Mouse (Mus musculus) ES-E14 (cell line): ENCODE data around the gene Sec14l1. TPM values are rescaled to one million over a fixed set of nuclear protein-coding genes. Genes with fewer than 3 reads are reported as not detected.

Experiments
- DNase-seq: peaks from one replicate; pipeline ENCODE4 v3.0.0-alpha.2; 2013; ENCODE audit warnings: low read depth, low spot score
- H3K27ac ChIP-seq: 2 replicates; pipeline ENCODE4 v1.5.1; 2012; ENCODE audit warnings: low read depth, mild to moderate bottlenecking, low read length, moderate library complexity, mixed read lengths; ENCODE audit not compliant: poor library complexity, insufficient read depth, severe bottlenecking
- H3K36me3 ChIP-seq: 2 replicates; pipeline ENCODE4 v1.6.1; 2012; ENCODE audit warnings: mild to moderate bottlenecking, low read length, moderate library complexity, mixed read lengths; ENCODE audit not compliant: control insufficient read depth, poor library complexity, insufficient read depth, severe bottlenecking
- H3K4me1 ChIP-seq, 2 experiments: fragments of 150-350 bp in 1 of 2; sonication (generic) in 1 of 2; 2 replicates each; pipeline ENCODE4 v1.6.1; 2012; ENCODE audit warnings: low read length in 2 of 2, mild to moderate bottlenecking in 1 of 2, mixed read lengths in 1 of 2; ENCODE audit not compliant: control insufficient read depth in 2 of 2, insufficient read depth in 2 of 2, poor library complexity in 1 of 2
- H3K4me3 ChIP-seq, 2 experiments: fragments of 150-350 bp in 1 of 2; sonication (generic) in 1 of 2; 2 replicates each; pipeline ENCODE4 v1.5.1; 2012; ENCODE audit warnings: low read length in 2 of 2, low read depth in 1 of 2, mild to moderate bottlenecking in 1 of 2, mixed read lengths in 1 of 2; ENCODE audit not compliant: insufficient read depth in 1 of 2, poor library complexity in 1 of 2, severe bottlenecking in 1 of 2
- H3K9ac ChIP-seq: 2 replicates; pipeline ENCODE4 v1.6.1; 2012; ENCODE audit warnings: low read depth, mild to moderate bottlenecking, low read length, mixed read lengths; ENCODE audit not compliant: poor library complexity, insufficient read depth, severe bottlenecking
- H3K9me3 ChIP-seq: fragments of 150-350 bp; sonication (generic); 2 replicates; pipeline ENCODE4 v1.6.1; 2012; ENCODE audit warnings: low read depth, mild to moderate bottlenecking, low read length; ENCODE audit not compliant: control insufficient read depth, insufficient read depth
- CHD2 ChIP-seq: IDR thresholded peaks from 2 replicates; pipeline ENCODE4 v1.6.1; 2014; ENCODE audit warnings: mild to moderate bottlenecking, low read depth, low read length, inconsistent platforms
- HCFC1 ChIP-seq: IDR thresholded peaks from 2 replicates; pipeline ENCODE4 v1.6.1; 2012; ENCODE audit warnings: low read length, inconsistent platforms, borderline replicate concordance; ENCODE audit not compliant: insufficient read depth
- MAFK ChIP-seq: IDR thresholded peaks from 2 replicates; pipeline ENCODE4 v1.6.1; 2014; ENCODE audit warnings: mild to moderate bottlenecking, low read depth, low read length, inconsistent platforms; ENCODE audit not compliant: insufficient read depth
- ZC3H11A ChIP-seq: IDR thresholded peaks from 2 replicates; pipeline ENCODE4 v1.6.1; 2012; ENCODE audit warnings: low read depth, mild to moderate bottlenecking, inconsistent platforms, low read length, borderline replicate concordance
- ZNF384 ChIP-seq: IDR thresholded peaks from 2 replicates; pipeline ENCODE4 v1.6.1; 2012; ENCODE audit warnings: low read depth, low read length, inconsistent platforms
- in situ Hi-C, 2 experiments: fragments of 600-800 bp; cut with MboI; formaldehyde crosslinking; loops; one replicate each; pipeline ENCODE4 v1.15.1; 2025; ENCODE audit warnings: low sequenced_read_pairs in 2 of 2, inconsistent platforms in 1 of 2; ENCODE audit not compliant: unreplicated experiment in 2 of 2
- total RNA-seq: library from RNA; depleted of rRNA; stranded (reverse); fragments of 300-350 nt; gene quantifications from 2 replicates; pipeline ENCODE4 v1.2.3, GENCODE M21; 2012

Gene Sec14l1
- total RNA-seq, 1 experiment = 36.7 TPM

DNA sequence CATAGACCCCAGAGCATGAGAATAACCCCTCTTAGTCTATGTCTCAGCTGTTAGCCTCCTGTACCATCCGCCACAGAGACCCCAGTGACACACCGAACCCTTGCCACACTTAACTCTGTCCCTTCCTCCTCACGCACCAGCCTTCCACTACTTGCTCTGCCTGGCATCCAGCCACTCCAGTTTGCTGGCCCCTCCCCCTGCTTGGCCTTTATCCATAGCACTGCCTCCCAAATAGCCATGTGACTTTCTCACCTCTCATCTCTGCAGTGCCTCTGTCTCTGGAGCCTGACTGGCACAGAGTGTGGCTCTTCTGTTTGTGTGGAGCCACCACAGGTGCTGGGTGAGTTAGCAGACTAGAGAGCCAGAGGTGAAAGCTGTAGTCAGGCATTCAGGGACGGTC is 27.5 kb downstream of the Sec14l1 start:
- DNase-seq = no peak
- TF ChIP-seq CHD2 (no peak), ZNF384 (no peak), ZC3H11A (no peak), MAFK (no peak), HCFC1 (no peak)
- in situ Hi-C loops = no loop called here
- H3K9me3 ChIP-seq = no peaks in the 10 kb centered on the region
- H3K9ac ChIP-seq = no peak overlapping the region
- no peak overlapping the region for H3K4me3 ChIP-seq
- H3K4me1 ChIP-seq = peaks cover 0 to 21% of the 10 kb centered on the region in 2 experiments; a peak in 2 of 4 replicates
- no peak overlapping the region for H3K27ac ChIP-seq
- H3K36me3 ChIP-seq = peaks cover 27% of the 10 kb centered on the region; the same call in 1 of the 2 replicates

- in situ Hi-C loops = no loop called here
- Histone ChIP-seq H3K4me1 (peaks cover 0 to 19% of the 10 kb centered on the region in 2 experiments; a peak in 2 of 4 replicates), H3K4me3 (no peak overlapping the region), H3K9ac (no peak overlapping the region), H3K27ac (no peak overlapping the region), H3K9me3 (no peaks in the 10 kb centered on the region), H3K36me3 (peaks cover 50% of the 10 kb centered on the region)
- TF ChIP-seq MAFK = no peak
- no peak for TF ChIP-seq ZNF384
- TF ChIP-seq ZC3H11A = no peak
- TF ChIP-seq CHD2 = no peak
- no peak for TF ChIP-seq HCFC1
- no peak for DNase-seq
These were observed 30.6 kb downstream of the Sec14l1 start for GRCm38 (mm10) chr11:117145451-117146117.

DNA sequence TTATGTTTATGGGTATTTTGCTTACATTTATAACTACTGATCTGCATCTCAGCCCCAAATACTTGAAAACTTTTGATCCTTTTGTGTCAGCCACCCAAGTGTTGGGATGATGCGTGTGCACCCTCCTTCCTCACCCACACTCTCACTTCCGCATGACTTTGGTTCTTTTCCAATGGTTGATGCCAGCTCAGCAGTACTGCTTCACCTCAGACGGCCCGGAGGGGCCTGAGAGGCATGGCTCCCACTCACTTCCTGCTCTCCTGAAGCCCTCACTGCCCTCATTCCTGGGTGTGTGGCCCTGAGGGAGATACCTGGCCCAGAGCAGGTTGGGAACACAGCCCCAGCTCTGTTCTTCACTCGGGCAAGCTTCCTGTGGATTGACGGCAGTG is 31.1 kb downstream of the Sec14l1 start:
- Histone ChIP-seq H3K4me1 (peaks cover 0 to 19% of the 10 kb centered on the region in 2 experiments; a peak in 2 of 4 replicates), H3K4me3 (no peak overlapping the region), H3K36me3 (peaks cover 54% of the 10 kb centered on the region), H3K9me3 (no peaks in the 10 kb centered on the region), H3K27ac (no peak overlapping the region), H3K9ac (no peak overlapping the region)
- in situ Hi-C loops = no loop called here
- DNase-seq = no peak
- no peak for TF ChIP-seq MAFK
- no peak for TF ChIP-seq CHD2
- TF ChIP-seq HCFC1 = no peak
- TF ChIP-seq ZNF384 = no peak
- TF ChIP-seq ZC3H11A = no peak

- Histone ChIP-seq H3K9ac (no peak overlapping the region), H3K27ac (no peak overlapping the region), H3K4me1 (peaks cover 0 to 19% of the 10 kb centered on the region in 2 experiments; a peak in 2 of 4 replicates), H3K9me3 (no peaks in the 10 kb centered on the region), H3K36me3 (peaks cover 52% of the 10 kb centered on the region), H3K4me3 (no peak overlapping the region)
- TF ChIP-seq HCFC1 (no peak), ZC3H11A (no peak), ZNF384 (no peak), MAFK (no peak), CHD2 (no peak)
- in situ Hi-C loops = no loop called here
- DNase-seq = peak; percentile 83
These were observed 32.0 kb downstream of the Sec14l1 start for GRCm38 (mm10) chr11:117146776-117147536.
